Mouse (Mus musculus) heart, postnatal 0 days (tissue): ENCODE data around the gene Dexi. TPM values are rescaled to one million over a fixed set of nuclear protein-coding genes. Genes with fewer than 3 reads are reported as not detected.
A peak's percentile ranks its signal among the peaks of the same experiment; 100 is the strongest.

Source experiments
- ATAC-seq: fragments of 200-750 bp; cut with Nextera tagmentation; 2 replicates; pipeline ENCODE4 v1.8.0; 2017; ENCODE audit warnings: low read depth, moderate number of reproducible peaks, moderate library complexity; ENCODE audit not compliant: insufficient read depth
- DNase-seq: peaks from one replicate; pipeline ENCODE4 v3.0.0-alpha.2; 2016; ENCODE audit warnings: low spot score
- H3K27ac ChIP-seq: fragments of 300-500 bp; sonication (generic); 2 replicates; pipeline ENCODE4 v1.5.1; 2014; ENCODE audit warnings: low read depth, mild to moderate bottlenecking
- H3K27me3 ChIP-seq: fragments of 300-500 bp; sonication (generic); 2 replicates; pipeline ENCODE4 v1.6.1; 2014; ENCODE audit warnings: low read length, mixed read lengths; ENCODE audit not compliant: control insufficient read depth, insufficient read depth
- H3K36me3 ChIP-seq: fragments of 300-500 bp; sonication (generic); replicated peaks from 2 replicates; pipeline ENCODE4 v1.6.1; 2014; ENCODE audit warnings: low read length, mixed read lengths; ENCODE audit not compliant: control insufficient read depth, insufficient read depth
- H3K4me1 ChIP-seq: fragments of 300-500 bp; sonication (generic); 2 replicates; pipeline ENCODE4 v1.6.1; 2014; ENCODE audit warnings: antibody characterized with exemption; ENCODE audit not compliant: control insufficient read depth, insufficient read depth
- H3K4me2 ChIP-seq: fragments of 300-500 bp; sonication (generic); 2 replicates; pipeline ENCODE4 v1.6.1; 2014; ENCODE audit warnings: low read depth, mild to moderate bottlenecking, low read length, moderate library complexity
- H3K4me3 ChIP-seq: fragments of 300-500 bp; sonication (generic); 2 replicates; pipeline ENCODE4 v1.5.1; 2014; ENCODE audit warnings: low read depth, low read length
- H3K9ac ChIP-seq: fragments of 300-500 bp; sonication (generic); replicated peaks from 2 replicates; pipeline ENCODE4 v1.6.1; 2014; ENCODE audit warnings: low read depth, low read length, mixed read lengths
- H3K9me3 ChIP-seq: fragments of 300-500 bp; sonication (generic); replicated peaks from 2 replicates; pipeline ENCODE4 v1.6.1; 2016; ENCODE audit warnings: low read length; ENCODE audit not compliant: control insufficient read depth
- CTCF ChIP-seq: IDR thresholded peaks from 2 replicates; pipeline ENCODE4 v1.5.1; 2016; ENCODE audit warnings: antibody characterized with exemption, control low read depth, low read depth
- EP300 ChIP-seq: IDR thresholded peaks from 2 replicates; pipeline ENCODE4 v1.6.1; 2016; ENCODE audit warnings: antibody characterized with exemption, low read depth
- WGBS: fragments of 180-500 bp; shearing (Covaris S2); extraction: QIAGEN DNeasy Blood & Tissue Kit; methylation state at CpG from one replicate; pipeline ENCODE4 v1.1.7; 2014; 5-methylcytosine and 5-hydroxymethylcytosine counted together
- polyA plus RNA-seq: library from polyadenylated mRNA; unstranded; fragments of >200 nt; fragmentation: Nextera tagmentation; extraction: Ambion mirVana; gene quantifications from 2 replicates; pipeline ENCODE4 v1.2.1, GENCODE M21; 2015
- total RNA-seq: library from RNA; depleted of rRNA; stranded (reverse); fragments of >200 nt; gene quantifications from 2 replicates; pipeline ENCODE4 v1.2.3, GENCODE M21; 2014; ENCODE audit warnings: low replicate concordance

Dexi gene
- total and polyA plus RNA-seq, 2 experiments from 2014 or later, result 15.6 to 76.4 TPM

- Histone ChIP-seq H3K27ac (peak overlapping the region; percentile 88), H3K27me3 (no peaks in the 10 kb centered on the region), H3K9me3 (no peaks in the 10 kb centered on the region), H3K4me1 (peaks cover 33% of the 10 kb centered on the region), H3K4me2 (peak overlapping the region; percentile 96), H3K4me3 (peak overlapping the region; percentile 87), H3K9ac (peak overlapping the region; percentile 86; the same call in 1 of the 2 replicates), H3K36me3 (no peaks in the 10 kb centered on the region)
- TF ChIP-seq CTCF (no peak), EP300 (no peak)
- 58% methylated on average over 16 of the region's 16 CpGs for WGBS
- DNase-seq (peak; percentile 19), ATAC-seq (no peak)
These were observed 1.9 kb downstream of the Dexi start for GRCm38 (mm10) chr16:10540763-10541597.

- H3K4me3 ChIP-seq, result no peak overlapping the region
- H3K4me1 ChIP-seq, result peaks cover 37% of the 10 kb centered on the region
- no peak for DNase-seq
- H3K9me3 ChIP-seq, result no peaks in the 10 kb centered on the region
- H3K9ac ChIP-seq, result no peak overlapping the region
- no peaks in the 10 kb centered on the region for H3K36me3 ChIP-seq
- no peaks in the 10 kb centered on the region for H3K27me3 ChIP-seq
- TF ChIP-seq CTCF (no peak), EP300 (no peak)
- H3K4me2 ChIP-seq, result no peak overlapping the region
- ATAC-seq, result no peak; the same call in 1 of the 2 replicates
- 42% methylated on average over 3 of the region's 3 CpGs for WGBS
- no peak overlapping the region for H3K27ac ChIP-seq
These were observed 5.9 kb downstream of the Dexi start for GRCm38 (mm10) chr16:10536961-10537360.

- Histone ChIP-seq H3K4me3 (no peak overlapping the region), H3K9me3 (no peaks in the 10 kb centered on the region), H3K27me3 (no peaks in the 10 kb centered on the region), H3K4me1 (peaks cover 32% of the 10 kb centered on the region), H3K4me2 (no peak overlapping the region), H3K27ac (no peak overlapping the region), H3K36me3 (no peaks in the 10 kb centered on the region), H3K9ac (no peak overlapping the region)
- 63% methylated on average over 5 of the region's 5 CpGs for WGBS
- ATAC-seq (no peak), DNase-seq (no peak)
- TF ChIP-seq EP300 (no peak), CTCF (no peak)
These were observed 6.5 kb downstream of the Dexi start for GRCm38 (mm10) chr16:10536323-10536722.

- Histone ChIP-seq H3K9me3 (no peaks in the 10 kb centered on the region), H3K36me3 (peaks cover 9% of the 10 kb centered on the region), H3K4me1 (peaks cover 22% of the 10 kb centered on the region), H3K27me3 (no peaks in the 10 kb centered on the region), H3K9ac (no peak overlapping the region), H3K4me3 (no peak overlapping the region), H3K27ac (no peak overlapping the region), H3K4me2 (no peak overlapping the region)
- WGBS, result 36% methylated on average over 7 of the region's 7 CpGs
- ATAC-seq, result no peak
- TF ChIP-seq CTCF (no peak), EP300 (no peak)
- DNase-seq, result no peak
These were observed 8.3 kb downstream of the Dexi start for GRCm38 (mm10) chr16:10534567-10534966.

- Histone ChIP-seq H3K36me3 (peaks cover 16% of the 10 kb centered on the region), H3K4me1 (peaks cover 19% of the 10 kb centered on the region), H3K4me2 (no peak overlapping the region), H3K27ac (no peak overlapping the region), H3K9me3 (no peaks in the 10 kb centered on the region), H3K27me3 (no peaks in the 10 kb centered on the region), H3K9ac (no peak overlapping the region), H3K4me3 (no peak overlapping the region)
- TF ChIP-seq CTCF (no peak), EP300 (no peak)
- DNase-seq (no peak), ATAC-seq (no peak)
- WGBS, result 92% methylated on average over 4 of the region's 4 CpGs
These were observed 9.1 kb downstream of the Dexi start for GRCm38 (mm10) chr16:10533781-10534180.
